Mouse (Mus musculus) midbrain, embryonic 13.5 days (tissue): ENCODE measurements around the gene Foxr1. TPM values are rescaled to one million over a fixed set of nuclear protein-coding genes. Genes with fewer than 3 reads are reported as not detected.
"Not testable (repeated sequence)": the region's sequence is repeated elsewhere in the genome, so short reads cannot be mapped to it uniquely, and the experiment has no call there.

Experiments used
- ATAC-seq: fragments of 200-750 bp; cut with Nextera tagmentation; 2 replicates; pipeline ENCODE4 v1.8.0; 2017; ENCODE audit warnings: mild to moderate bottlenecking, moderate TSS enrichment, moderate library complexity
- H3K27ac ChIP-seq: fragments of 300-500 bp; sonication (generic); 2 replicates; pipeline ENCODE4 v1.5.1; 2015; ENCODE audit warnings: inconsistent platforms, mild to moderate bottlenecking, moderate library complexity
- H3K27me3 ChIP-seq: fragments of 300-500 bp; sonication (generic); 2 replicates; pipeline ENCODE4 v1.6.1; 2015; ENCODE audit warnings: mild to moderate bottlenecking, inconsistent platforms
- H3K36me3 ChIP-seq: fragments of 300-500 bp; sonication (generic); 2 replicates; pipeline ENCODE4 v1.6.1; 2015; ENCODE audit warnings: mild to moderate bottlenecking, inconsistent platforms
- H3K4me1 ChIP-seq: fragments of 300-500 bp; sonication (generic); replicated peaks from 2 replicates; pipeline ENCODE4 v1.6.1; 2015; ENCODE audit warnings: inconsistent platforms
- H3K4me2 ChIP-seq: fragments of 300-500 bp; sonication (generic); replicated peaks from 2 replicates; pipeline ENCODE4 v1.6.1; 2015; ENCODE audit warnings: moderate library complexity, mild to moderate bottlenecking, inconsistent platforms
- H3K4me3 ChIP-seq: fragments of 300-500 bp; sonication (generic); replicated peaks from 2 replicates; pipeline ENCODE4 v1.5.1; 2015; ENCODE audit warnings: mild to moderate bottlenecking, inconsistent platforms
- H3K9ac ChIP-seq: fragments of 300-500 bp; sonication (generic); replicated peaks from 2 replicates; pipeline ENCODE4 v1.6.1; 2015; ENCODE audit warnings: mild to moderate bottlenecking, inconsistent platforms
- H3K9me3 ChIP-seq: fragments of 300-500 bp; sonication (generic); 2 replicates; pipeline ENCODE4 v1.6.1; 2016; ENCODE audit warnings: mild to moderate bottlenecking, inconsistent platforms
- WGBS: fragments of 180-500 bp; shearing (Covaris S2); methylation state at CpG from one replicate; pipeline ENCODE4 v1.1.7; 2015; 5-methylcytosine and 5-hydroxymethylcytosine counted together
- polyA plus RNA-seq: library from polyadenylated mRNA; unstranded; fragments of >200 nt; fragmentation: Nextera tagmentation; extraction: Ambion mirVana; gene quantifications from 2 replicates; pipeline ENCODE4 v1.2.1, GENCODE M21; 2015

Foxr1 gene
- polyA plus RNA-seq, 1 experiment from 2014 or later = not detected

GRCm38 (mm10) chr9:44474327-44474726 lies 33.4 kb upstream of the Foxr1 start:
- Histone ChIP-seq H3K36me3 (no peaks in the 10 kb centered on the region), H3K27me3 (no peaks in the 10 kb centered on the region), H3K9me3 (no peaks in the 10 kb centered on the region), H3K4me3 (no peak overlapping the region), H3K27ac (no peak overlapping the region), H3K9ac (no peak overlapping the region), H3K4me1 (peaks cover 13% of the 10 kb centered on the region), H3K4me2 (no peak overlapping the region)
- no peak for ATAC-seq
- WGBS = 32% methylated on average over 1 of the region's 1 CpGs

GRCm38 (mm10) chr9:44473184-44473583 lies 32.2 kb upstream of the Foxr1 start:
- 70% methylated on average over 3 of the region's 3 CpGs for WGBS
- no peak overlapping the region for H3K27ac ChIP-seq
- H3K36me3 ChIP-seq = no peaks in the 10 kb centered on the region
- peaks cover 23% of the 10 kb centered on the region for H3K4me1 ChIP-seq
- no peak for ATAC-seq
- H3K4me2 ChIP-seq = no peak overlapping the region
- H3K27me3 ChIP-seq = no peaks in the 10 kb centered on the region
- no peak overlapping the region for H3K9ac ChIP-seq
- H3K9me3 ChIP-seq = no peaks in the 10 kb centered on the region
- H3K4me3 ChIP-seq = no peak overlapping the region

- H3K4me2 ChIP-seq = no peak overlapping the region
- no peak overlapping the region for H3K9ac ChIP-seq
- H3K27me3 ChIP-seq = no peaks in the 10 kb centered on the region
- H3K36me3 ChIP-seq = no peaks in the 10 kb centered on the region
- no peak for ATAC-seq
- 0 out of 2 replicates have a peak overlapping the region, but pooled peaks have one; percentile 7 for H3K27ac ChIP-seq
- peaks cover 15% of the 10 kb centered on the region for H3K4me1 ChIP-seq
- no peaks in the 10 kb centered on the region for H3K9me3 ChIP-seq
- 47% methylated on average over 2 of the region's 2 CpGs for WGBS
- H3K4me3 ChIP-seq = no peak overlapping the region
These were observed 27.9 kb upstream of the Foxr1 start for GRCm38 (mm10) chr9:44468800-44469199.

- H3K27me3 ChIP-seq = no peaks in the 10 kb centered on the region
- no peak overlapping the region for H3K4me3 ChIP-seq
- peaks cover 15% of the 10 kb centered on the region for H3K4me1 ChIP-seq
- no peak overlapping the region for H3K9ac ChIP-seq
- H3K4me2 ChIP-seq = no peak overlapping the region
- H3K9me3 ChIP-seq = no peaks in the 10 kb centered on the region
- no peaks in the 10 kb centered on the region for H3K36me3 ChIP-seq
- ATAC-seq = no peak
- WGBS = 57% methylated on average over 7 of the region's 7 CpGs
- H3K27ac ChIP-seq = 0 out of 2 replicates have a peak overlapping the region, but pooled peaks have one; percentile 7
These were observed 27.3 kb upstream of the Foxr1 start for GRCm38 (mm10) chr9:44468224-44468623.

- Histone ChIP-seq H3K27ac (no peak overlapping the region), H3K4me2 (no peak overlapping the region), H3K27me3 (no peaks in the 10 kb centered on the region), H3K9ac (no peak overlapping the region), H3K36me3 (no peaks in the 10 kb centered on the region), H3K4me3 (no peak overlapping the region), H3K4me1 (peaks cover 15% of the 10 kb centered on the region), H3K9me3 (no peaks in the 10 kb centered on the region)
- WGBS = 84% methylated on average over 5 of the region's 5 CpGs
- ATAC-seq = no peak
These were observed 21.0 kb upstream of the Foxr1 start for GRCm38 (mm10) chr9:44461950-44462349.

- peak overlapping the region; percentile 32 for H3K9ac ChIP-seq
- H3K4me1 ChIP-seq = peaks cover 42% of the 10 kb centered on the region
- H3K27me3 ChIP-seq = peaks cover 16% of the 10 kb centered on the region
- peak overlapping the region; percentile 96 for H3K27ac ChIP-seq
- ATAC-seq = peak; percentile 97
- H3K4me2 ChIP-seq = peak overlapping the region; percentile 50
- H3K9me3 ChIP-seq = no peaks in the 10 kb centered on the region
- no peaks in the 10 kb centered on the region for H3K36me3 ChIP-seq
- 2% methylated on average over 11 of the region's 11 CpGs for WGBS
- H3K4me3 ChIP-seq = peak overlapping the region; percentile 20
These were observed 16.3 kb upstream of the Foxr1 start for GRCm38 (mm10) chr9:44457035-44457742.

- 23% methylated on average over 4 of the region's 4 CpGs for WGBS
- no peaks in the 10 kb centered on the region for H3K36me3 ChIP-seq
- no peaks in the 10 kb centered on the region for H3K9me3 ChIP-seq
- no peak for ATAC-seq
- peaks cover 42% of the 10 kb centered on the region for H3K4me1 ChIP-seq
- 0 out of 2 replicates have a peak within 1 kb of the TSS, but pooled peaks have one; percentile 1 for H3K9ac ChIP-seq
- no peak within 1 kb of the TSS for H3K4me2 ChIP-seq
- no peak within 1 kb of the TSS for H3K4me3 ChIP-seq
- peak within 1 kb of the TSS; percentile 96 for H3K27ac ChIP-seq
- H3K27me3 ChIP-seq = peaks cover 16% of the 10 kb centered on the region
These were observed 13.9 kb upstream of the Foxr1 start, which contains the start of gene Upk2 for GRCm38 (mm10) chr9:44454891-44455220. Gene Upk2, minus strand, starts transcription at chr9:44454976.

- Histone ChIP-seq H3K27me3 (peaks cover 16% of the 10 kb centered on the region), H3K36me3 (no peaks in the 10 kb centered on the region), H3K4me1 (peaks cover 42% of the 10 kb centered on the region), H3K9ac (no peak overlapping the region), H3K27ac (peak overlapping the region; percentile 45; the same call in 1 of the 2 replicates), H3K9me3 (no peaks in the 10 kb centered on the region), H3K4me3 (no peak overlapping the region), H3K4me2 (no peak overlapping the region)
- ATAC-seq = peak; percentile 68
- WGBS = 10% methylated on average over 14 of the region's 14 CpGs
These were observed 13.4 kb upstream of the Foxr1 start for GRCm38 (mm10) chr9:44454132-44454890.

GRCm38 (mm10) chr9:44450387-44450786 lies 9.5 kb upstream of the Foxr1 start:
- no peak overlapping the region for H3K27ac ChIP-seq
- H3K36me3 ChIP-seq = no peaks in the 10 kb centered on the region
- H3K4me2 ChIP-seq = no peak overlapping the region
- peaks cover 12% of the 10 kb centered on the region for H3K4me1 ChIP-seq
- H3K9me3 ChIP-seq = no peaks in the 10 kb centered on the region
- H3K27me3 ChIP-seq = peaks cover 16% of the 10 kb centered on the region
- H3K4me3 ChIP-seq = no peak overlapping the region
- no peak for ATAC-seq
- H3K9ac ChIP-seq = no peak overlapping the region

- H3K9ac ChIP-seq, H3K27ac ChIP-seq, H3K9me3 ChIP-seq, H3K36me3 ChIP-seq, ATAC-seq, H3K27me3 ChIP-seq, H3K4me1 ChIP-seq, H3K4me2 ChIP-seq, H3K4me3 ChIP-seq: not testable (repeated sequence)
- 87% methylated on average over 7 of the region's 7 CpGs for whole genome bisulfite sequencing
These were observed 3.6 kb upstream of the Foxr1 start for GRCm38 (mm10) chr9:44444402-44445025.

GRCm38 (mm10) chr9:44435747-44436146 lies 5.2 kb downstream of the Foxr1 start:
- ATAC-seq = no peak
- Histone ChIP-seq H3K36me3 (no peaks in the 10 kb centered on the region), H3K4me1 (0 out of 2 replicates have a peak, but pooled peaks cover 5% of the 10 kb centered on the region), H3K4me3 (no peak overlapping the region), H3K4me2 (no peak overlapping the region), H3K9me3 (no peaks in the 10 kb centered on the region), H3K9ac (no peak overlapping the region), H3K27ac (no peak overlapping the region), H3K27me3 (no peaks in the 10 kb centered on the region)
- WGBS = 84% methylated on average over 6 of the region's 6 CpGs

- H3K27me3 ChIP-seq = no peaks in the 10 kb centered on the region
- H3K9me3 ChIP-seq = no peaks in the 10 kb centered on the region
- no peak for ATAC-seq
- H3K4me2 ChIP-seq = no peak overlapping the region
- no peak overlapping the region for H3K9ac ChIP-seq
- H3K4me3 ChIP-seq = no peak overlapping the region
- H3K36me3 ChIP-seq = no peaks in the 10 kb centered on the region
- H3K4me1 ChIP-seq = 0 out of 2 replicates have a peak, but pooled peaks cover 5% of the 10 kb centered on the region
- WGBS = 53% methylated on average over 5 of the region's 5 CpGs
- H3K27ac ChIP-seq = no peak overlapping the region
These were observed 8.3 kb downstream of the Foxr1 start for GRCm38 (mm10) chr9:44432577-44433185.
